Mouse (Mus musculus) forebrain, embryonic 12.5 days (tissue): Measurements from ENCODE around the gene Whrn. TPM values are rescaled to one million over a fixed set of nuclear protein-coding genes. Genes with fewer than 3 reads are reported as not detected.

Source experiments
- ATAC-seq: fragments of 200-750 bp; cut with Nextera tagmentation; 2 replicates; pipeline ENCODE4 v1.8.0; 2017; ENCODE audit warnings: moderate TSS enrichment; ENCODE audit not compliant: low FRiP score
- H3K27ac ChIP-seq: fragments of 300-500 bp; sonication (generic); 2 replicates; pipeline ENCODE4 v1.5.1; 2016; ENCODE audit warnings: mild to moderate bottlenecking
- H3K27me3 ChIP-seq: fragments of 300-500 bp; sonication (generic); 2 replicates; pipeline ENCODE4 v1.6.1; 2016; ENCODE audit warnings: mild to moderate bottlenecking
- H3K36me3 ChIP-seq: fragments of 300-500 bp; sonication (generic); replicated peaks from 2 replicates; pipeline ENCODE4 v1.6.1; 2016; ENCODE audit warnings: mild to moderate bottlenecking
- H3K4me1 ChIP-seq: fragments of 300-500 bp; sonication (generic); 2 replicates; pipeline ENCODE4 v1.6.1; 2016
- H3K4me2 ChIP-seq: fragments of 300-500 bp; sonication (generic); 2 replicates; pipeline ENCODE4 v1.6.1; 2016; ENCODE audit warnings: mild to moderate bottlenecking, moderate library complexity
- H3K4me3 ChIP-seq: fragments of 300-500 bp; sonication (generic); replicated peaks from 2 replicates; pipeline ENCODE4 v1.5.1; 2016; ENCODE audit warnings: mild to moderate bottlenecking
- H3K9ac ChIP-seq: fragments of 300-500 bp; sonication (generic); 2 replicates; pipeline ENCODE4 v1.6.1; 2016; ENCODE audit warnings: mild to moderate bottlenecking
- H3K9me3 ChIP-seq: fragments of 300-500 bp; sonication (generic); 2 replicates; pipeline ENCODE4 v1.6.1; 2016
- WGBS: fragments of 180-500 bp; shearing (Covaris S2); methylation state at CpG from one replicate; pipeline ENCODE4 v1.1.7; 2016; 5-methylcytosine and 5-hydroxymethylcytosine counted together
- polyA plus RNA-seq: library from polyadenylated mRNA; unstranded; fragments of >200 nt; fragmentation: Nextera tagmentation; extraction: Ambion mirVana; gene quantifications from 2 replicates; pipeline ENCODE4 v1.2.1, GENCODE M21; 2016

Whrn gene
- polyA plus RNA-seq, 1 experiment from 2014 or later, result 10.5 TPM

DNA sequence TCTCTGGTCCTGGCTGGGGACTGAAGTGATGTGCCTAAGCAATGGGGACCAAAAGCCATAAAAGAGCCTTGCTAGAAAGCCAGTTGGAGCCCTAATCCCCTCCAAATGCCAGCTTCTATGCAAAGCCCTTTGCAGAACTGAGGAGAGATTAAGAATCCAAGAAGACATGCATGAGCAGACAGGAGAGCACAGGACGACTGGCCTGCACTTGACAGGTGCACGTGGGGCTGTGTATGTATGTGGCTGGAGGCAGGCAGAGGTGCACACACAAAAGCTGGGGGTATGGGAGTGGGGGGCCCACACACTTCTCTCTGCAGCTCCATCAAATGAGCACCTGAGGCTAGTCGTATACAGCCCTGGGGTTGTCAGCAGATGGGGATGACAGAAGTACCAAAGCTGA lies 5.6 kb downstream of the Whrn start:
- H3K9ac ChIP-seq, result no peak overlapping the region
- H3K27ac ChIP-seq, result peak overlapping the region; percentile 42
- no peaks in the 10 kb centered on the region for H3K9me3 ChIP-seq
- no peak for ATAC-seq
- 15% methylated on average over 3 of the region's 3 CpGs for WGBS
- H3K4me1 ChIP-seq, result peaks cover 60% of the 10 kb centered on the region
- H3K36me3 ChIP-seq, result no peaks in the 10 kb centered on the region
- peaks cover 25% of the 10 kb centered on the region for H3K27me3 ChIP-seq
- no peak overlapping the region for H3K4me2 ChIP-seq
- H3K4me3 ChIP-seq, result no peak overlapping the region

DNA sequence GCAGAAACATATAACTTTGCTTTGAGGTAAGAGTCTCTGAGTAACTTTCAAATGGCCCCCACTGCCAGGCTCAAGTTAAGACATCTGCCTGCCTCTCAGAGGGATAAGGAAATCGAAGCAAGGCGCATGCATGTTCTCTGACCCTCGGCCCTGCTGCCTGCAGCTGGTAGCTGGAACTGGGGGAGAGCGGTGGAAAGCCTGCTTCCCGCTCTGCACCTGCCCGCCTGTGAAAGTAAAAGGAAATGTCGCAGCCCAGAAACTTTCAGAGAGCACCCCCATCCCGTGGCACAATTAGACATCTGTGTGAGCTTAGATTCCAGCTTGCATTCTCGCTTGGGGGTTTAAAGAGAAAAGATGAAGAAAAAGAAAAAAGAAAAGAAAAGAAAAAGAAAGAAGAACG lies 6.1 kb downstream of the Whrn start:
- no peak for ATAC-seq
- WGBS, result 41% methylated on average over 10 of the region's 10 CpGs
- Histone ChIP-seq H3K9me3 (no peaks in the 10 kb centered on the region), H3K9ac (no peak overlapping the region), H3K4me2 (no peak overlapping the region), H3K27me3 (peaks cover 20% of the 10 kb centered on the region), H3K27ac (peak overlapping the region; percentile 42; the same call in 1 of the 2 replicates), H3K36me3 (no peaks in the 10 kb centered on the region), H3K4me3 (no peak overlapping the region), H3K4me1 (peaks cover 56% of the 10 kb centered on the region)

DNA sequence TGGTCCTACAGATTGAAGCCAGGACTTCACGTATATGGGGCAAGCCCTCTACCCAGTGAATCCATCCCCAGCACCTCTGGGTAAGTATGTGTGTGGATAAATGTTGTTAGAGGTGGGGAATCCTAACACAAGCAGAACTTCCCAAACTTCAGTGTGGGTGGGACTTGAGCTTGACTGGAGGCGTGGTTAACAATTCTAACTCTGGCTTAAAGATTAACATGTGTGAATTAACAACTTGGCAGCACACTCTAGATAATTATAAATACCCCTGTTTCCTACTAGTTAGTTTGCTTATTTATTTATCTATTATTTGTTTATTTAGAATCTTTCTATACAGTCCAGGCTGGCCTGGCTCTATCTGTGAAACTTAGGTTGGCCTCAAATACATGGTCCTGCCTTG lies 7.9 kb downstream of the Whrn start:
- Histone ChIP-seq H3K4me2 (no peak overlapping the region), H3K36me3 (no peaks in the 10 kb centered on the region), H3K4me3 (no peak overlapping the region), H3K9ac (no peak overlapping the region), H3K9me3 (no peaks in the 10 kb centered on the region), H3K27me3 (peaks cover 8% of the 10 kb centered on the region; the same call in 1 of the 2 replicates), H3K4me1 (peaks cover 50% of the 10 kb centered on the region), H3K27ac (no peak overlapping the region)
- WGBS, result 90% methylated on average over 2 of the region's 2 CpGs
- ATAC-seq, result no peak

DNA sequence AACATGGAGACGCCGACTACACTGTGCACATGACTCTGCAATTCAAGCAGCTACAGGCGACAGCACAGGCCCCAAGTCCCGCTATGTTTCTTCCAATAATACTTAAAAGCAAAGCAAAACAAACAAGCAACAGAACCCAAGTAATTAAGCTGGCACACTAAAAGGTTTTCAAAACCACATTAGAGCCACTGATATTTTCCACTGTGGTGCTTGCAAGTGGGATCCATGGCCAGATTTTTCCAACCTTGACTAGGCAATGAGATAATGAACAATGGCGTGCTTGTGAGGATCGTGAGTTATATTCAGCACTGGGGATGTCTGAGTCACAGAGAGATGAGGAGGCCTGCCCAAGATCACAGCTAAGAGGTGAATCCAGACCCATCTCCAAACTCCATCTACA lies 8.5 kb downstream of the Whrn start:
- no peak overlapping the region for H3K9ac ChIP-seq
- 0 out of 2 replicates have a peak, but pooled peaks cover 1% of the 10 kb centered on the region for H3K27me3 ChIP-seq
- H3K4me3 ChIP-seq, result no peak overlapping the region
- H3K27ac ChIP-seq, result no peak overlapping the region
- no peak overlapping the region for H3K4me2 ChIP-seq
- H3K9me3 ChIP-seq, result no peaks in the 10 kb centered on the region
- peaks cover 43% of the 10 kb centered on the region for H3K4me1 ChIP-seq
- no peak for ATAC-seq
- WGBS, result 76% methylated on average over 6 of the region's 6 CpGs
- H3K36me3 ChIP-seq, result no peaks in the 10 kb centered on the region

DNA sequence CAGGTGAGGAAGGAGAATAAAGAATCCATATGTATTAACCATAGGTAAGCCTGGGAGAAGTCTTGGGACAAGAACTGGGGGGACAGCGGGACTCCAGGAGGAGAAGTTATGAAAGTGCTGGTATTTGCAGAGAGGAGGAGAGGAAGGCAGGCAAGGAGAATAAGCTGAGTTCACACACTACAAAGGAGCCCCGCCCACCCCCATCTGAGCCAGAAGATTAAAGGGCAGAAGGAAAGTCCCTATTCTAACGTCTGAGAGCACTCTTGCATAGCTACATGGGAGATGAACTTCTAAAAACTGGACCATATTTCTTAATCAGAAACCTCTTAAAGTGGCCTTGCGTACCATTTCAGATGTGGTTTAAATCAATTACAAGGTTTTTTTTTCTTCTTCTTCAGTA lies 9.3 kb downstream of the Whrn start:
- WGBS, result 39% methylated on average over 4 of the region's 4 CpGs
- Histone ChIP-seq H3K4me1 (peaks cover 44% of the 10 kb centered on the region), H3K4me3 (no peak overlapping the region), H3K36me3 (no peaks in the 10 kb centered on the region), H3K9ac (no peak overlapping the region), H3K4me2 (no peak overlapping the region), H3K27ac (no peak overlapping the region), H3K27me3 (no peaks in the 10 kb centered on the region), H3K9me3 (no peaks in the 10 kb centered on the region)
- ATAC-seq, result no peak

DNA sequence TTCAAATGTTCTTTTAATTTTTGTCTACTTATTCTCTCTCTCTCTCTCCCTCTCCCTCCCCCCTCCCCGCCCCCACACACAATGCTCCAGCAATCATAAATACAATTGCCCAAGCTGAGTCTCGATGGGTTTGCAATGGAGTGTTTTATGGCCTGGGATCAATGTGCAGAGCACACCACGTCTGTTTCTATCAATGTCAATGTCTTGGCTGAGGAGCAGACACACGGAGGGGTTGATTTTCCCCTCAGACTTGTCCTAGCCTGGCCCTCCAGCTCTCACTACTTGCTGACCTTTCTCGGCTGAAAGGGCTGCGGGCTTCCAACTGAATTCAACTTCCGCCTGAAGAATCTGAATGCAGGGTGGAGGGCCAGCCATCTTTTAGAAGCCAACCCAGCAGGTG lies 12.1 kb downstream of the Whrn start:
- ATAC-seq, result no peak
- Histone ChIP-seq H3K27me3 (no peaks in the 10 kb centered on the region), H3K4me3 (no peak overlapping the region), H3K9me3 (no peaks in the 10 kb centered on the region), H3K36me3 (no peaks in the 10 kb centered on the region), H3K4me2 (no peak overlapping the region), H3K9ac (no peak overlapping the region), H3K4me1 (peaks cover 40% of the 10 kb centered on the region), H3K27ac (no peak overlapping the region)
- 52% methylated on average over 7 of the region's 7 CpGs for WGBS

DNA sequence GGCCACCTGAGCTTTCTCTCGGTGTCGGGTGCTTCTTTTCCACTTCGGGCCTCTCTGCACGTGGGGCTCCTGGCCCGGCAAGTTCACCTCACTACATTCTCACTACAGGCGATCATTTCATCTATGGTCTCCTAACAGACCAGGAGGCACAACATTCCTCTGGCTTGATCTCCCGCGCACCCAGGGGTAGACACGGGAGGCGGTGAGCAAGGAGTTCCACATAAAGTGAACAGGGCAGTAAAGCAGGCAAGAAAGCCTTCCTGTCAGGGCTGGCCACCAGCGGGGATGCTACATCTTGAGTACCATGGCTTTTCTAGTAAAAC lies 15.0 kb downstream of the Whrn start:
- no peaks in the 10 kb centered on the region for H3K27me3 ChIP-seq
- 50% methylated on average over 11 of the region's 11 CpGs for WGBS
- no peak overlapping the region for H3K4me3 ChIP-seq
- no peaks in the 10 kb centered on the region for H3K36me3 ChIP-seq
- H3K27ac ChIP-seq, result peak overlapping the region; percentile 57; the same call in 1 of the 2 replicates
- no peak overlapping the region for H3K9ac ChIP-seq
- H3K4me1 ChIP-seq, result peaks cover 31% of the 10 kb centered on the region
- no peak for ATAC-seq
- H3K9me3 ChIP-seq, result no peaks in the 10 kb centered on the region
- no peak overlapping the region for H3K4me2 ChIP-seq

DNA sequence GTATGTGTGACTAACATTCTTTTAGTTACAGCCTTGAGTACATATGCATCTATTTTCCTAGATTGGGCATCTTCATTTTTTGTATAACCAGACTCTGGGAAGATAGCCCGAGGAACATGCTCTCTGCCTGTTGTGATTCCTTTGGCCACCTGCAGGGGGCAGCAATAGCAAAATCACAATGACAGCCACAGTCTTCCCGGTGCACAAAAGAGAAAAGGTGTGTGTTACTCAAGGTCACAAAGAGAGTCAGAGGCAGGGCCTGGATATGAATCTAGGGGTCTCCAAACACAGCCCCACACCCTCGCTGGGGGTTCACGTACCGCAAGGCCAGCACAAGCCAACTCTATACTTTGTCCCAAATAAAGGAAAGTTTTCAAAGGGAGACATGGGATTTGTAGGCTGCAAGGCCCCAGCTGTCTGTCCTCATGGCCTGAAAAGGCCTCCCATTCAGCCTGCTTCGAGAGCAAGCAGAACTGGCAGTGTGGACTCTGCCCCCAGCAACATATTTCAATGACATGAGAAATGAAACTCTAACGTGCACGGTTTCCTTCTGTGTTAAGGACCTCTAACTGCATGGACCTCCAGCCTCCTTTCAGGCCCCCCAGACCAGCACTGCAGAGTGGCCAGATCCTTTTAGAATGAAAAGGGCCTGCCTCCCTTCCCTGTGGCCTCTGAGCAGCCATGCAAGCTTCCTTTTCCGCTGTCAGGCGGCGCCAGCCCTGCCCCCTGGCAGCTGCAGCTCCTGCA lies 15.5 kb downstream of the Whrn start:
- Histone ChIP-seq H3K4me1 (peaks cover 35% of the 10 kb centered on the region), H3K27ac (peak overlapping the region; percentile 57), H3K9ac (no peak overlapping the region), H3K4me3 (no peak overlapping the region), H3K36me3 (no peaks in the 10 kb centered on the region), H3K4me2 (no peak overlapping the region), H3K27me3 (no peaks in the 10 kb centered on the region), H3K9me3 (no peaks in the 10 kb centered on the region)
- 29% methylated on average over 11 of the region's 11 CpGs for WGBS
- ATAC-seq, result peak; percentile 68

DNA sequence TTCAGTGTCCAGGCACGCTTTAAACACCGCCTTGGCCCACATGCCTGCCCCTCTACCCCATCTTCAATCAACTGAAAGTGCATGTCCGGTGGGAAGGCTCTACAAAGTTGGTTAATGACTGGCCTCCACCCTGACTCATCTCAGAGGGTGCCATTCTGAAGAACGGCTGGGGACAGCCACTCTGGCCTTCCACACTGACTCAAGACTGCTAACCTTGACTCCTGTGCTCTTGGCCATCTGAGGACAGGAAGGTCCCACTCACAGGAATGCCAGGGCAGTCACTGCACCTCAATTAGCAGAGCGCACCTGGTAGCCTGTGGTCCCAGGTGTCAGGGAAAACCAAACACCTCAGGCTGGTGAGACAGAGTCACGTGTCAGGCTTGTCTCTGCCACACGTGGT lies 17.8 kb downstream of the Whrn start:
- H3K4me3 ChIP-seq, result no peak overlapping the region
- no peaks in the 10 kb centered on the region for H3K27me3 ChIP-seq
- no peaks in the 10 kb centered on the region for H3K36me3 ChIP-seq
- peaks cover 44% of the 10 kb centered on the region for H3K4me1 ChIP-seq
- WGBS, result 94% methylated on average over 7 of the region's 7 CpGs
- no peaks in the 10 kb centered on the region for H3K9me3 ChIP-seq
- no peak overlapping the region for H3K9ac ChIP-seq
- H3K27ac ChIP-seq, result no peak overlapping the region
- ATAC-seq, result no peak
- H3K4me2 ChIP-seq, result no peak overlapping the region

DNA sequence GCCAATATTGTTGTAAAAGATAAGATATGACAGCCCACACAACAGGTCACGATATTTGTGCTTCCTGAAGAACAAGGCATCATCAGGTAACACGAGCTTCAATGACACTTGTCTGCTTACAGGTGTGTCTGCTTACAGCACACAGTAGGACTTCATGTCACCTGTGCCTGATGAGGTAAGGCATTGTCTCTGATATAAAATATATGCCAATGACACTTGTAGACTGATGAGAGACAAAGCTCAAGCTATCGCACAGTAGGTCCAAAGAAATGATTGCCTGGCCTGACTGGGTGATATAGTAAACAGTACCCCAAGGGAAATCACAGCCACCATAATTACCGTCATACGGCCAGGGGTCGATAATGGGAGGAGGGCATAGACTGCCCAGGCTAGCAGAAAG lies 18.9 kb downstream of the Whrn start:
- H3K36me3 ChIP-seq, result 0 out of 2 replicates have a peak, but pooled peaks cover 5% of the 10 kb centered on the region
- H3K9me3 ChIP-seq, result no peaks in the 10 kb centered on the region
- H3K4me2 ChIP-seq, result no peak overlapping the region
- no peak for ATAC-seq
- 92% methylated on average over 6 of the region's 6 CpGs for WGBS
- no peak overlapping the region for H3K27ac ChIP-seq
- no peaks in the 10 kb centered on the region for H3K27me3 ChIP-seq
- H3K4me1 ChIP-seq, result peaks cover 43% of the 10 kb centered on the region
- H3K9ac ChIP-seq, result no peak overlapping the region
- H3K4me3 ChIP-seq, result no peak overlapping the region

DNA sequence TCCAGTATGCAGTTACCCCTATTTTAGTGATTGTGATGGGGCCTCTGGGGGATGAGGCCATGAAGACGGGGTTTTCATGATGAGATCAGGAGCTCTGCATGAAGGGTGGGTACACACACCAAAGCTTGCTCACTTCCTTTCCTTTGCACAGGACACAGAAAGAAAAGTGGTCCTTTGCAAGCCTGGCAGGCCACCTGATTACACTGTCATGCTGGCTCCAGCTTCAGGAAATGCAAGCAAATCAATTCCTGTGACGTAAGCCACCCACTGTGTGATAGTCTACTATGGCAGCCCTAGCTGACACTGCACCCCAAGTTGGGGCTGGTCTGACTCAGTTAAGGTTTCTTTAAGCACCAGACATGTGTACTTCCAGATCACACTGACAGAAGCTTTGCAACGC lies 20.6 kb downstream of the Whrn start:
- Histone ChIP-seq H3K27ac (0 out of 2 replicates have a peak overlapping the region, but pooled peaks have one; percentile 13), H3K4me2 (no peak overlapping the region), H3K27me3 (no peaks in the 10 kb centered on the region), H3K4me3 (no peak overlapping the region), H3K4me1 (peaks cover 32% of the 10 kb centered on the region), H3K36me3 (0 out of 2 replicates have a peak, but pooled peaks cover 5% of the 10 kb centered on the region), H3K9ac (no peak overlapping the region), H3K9me3 (no peaks in the 10 kb centered on the region)
- 78% methylated on average over 3 of the region's 3 CpGs for WGBS
- no peak for ATAC-seq

DNA sequence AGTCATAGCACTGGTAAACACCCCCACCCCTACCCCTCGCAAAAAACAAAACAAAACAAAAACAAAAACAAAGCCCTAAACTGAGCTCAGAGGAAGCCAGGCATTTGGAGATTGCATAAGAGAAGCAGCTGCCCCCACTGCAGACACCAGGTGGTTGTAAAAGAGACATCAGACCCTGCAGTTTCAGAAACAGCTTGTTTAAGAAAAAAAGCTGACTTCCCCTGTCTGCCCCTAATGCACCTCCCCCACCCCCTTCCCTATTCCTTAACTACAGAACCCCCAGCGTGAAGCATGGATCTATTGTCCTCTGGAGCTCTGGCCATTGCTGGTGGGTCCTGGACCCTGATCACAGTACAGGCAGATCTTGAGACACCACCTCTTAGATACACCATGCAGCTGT lies 21.4 kb downstream of the Whrn start:
- H3K36me3 ChIP-seq, result 0 out of 2 replicates have a peak, but pooled peaks cover 8% of the 10 kb centered on the region
- 9% methylated on average over 2 of the region's 2 CpGs for WGBS
- ATAC-seq, result 0 out of 2 replicates have a peak, but pooled peaks have one; percentile 49
- no peaks in the 10 kb centered on the region for H3K9me3 ChIP-seq
- H3K27ac ChIP-seq, result 0 out of 2 replicates have a peak overlapping the region, but pooled peaks have one; percentile 13
- H3K27me3 ChIP-seq, result no peaks in the 10 kb centered on the region
- H3K9ac ChIP-seq, result no peak overlapping the region
- peaks cover 30% of the 10 kb centered on the region for H3K4me1 ChIP-seq
- H3K4me3 ChIP-seq, result no peak overlapping the region
- no peak overlapping the region for H3K4me2 ChIP-seq

DNA sequence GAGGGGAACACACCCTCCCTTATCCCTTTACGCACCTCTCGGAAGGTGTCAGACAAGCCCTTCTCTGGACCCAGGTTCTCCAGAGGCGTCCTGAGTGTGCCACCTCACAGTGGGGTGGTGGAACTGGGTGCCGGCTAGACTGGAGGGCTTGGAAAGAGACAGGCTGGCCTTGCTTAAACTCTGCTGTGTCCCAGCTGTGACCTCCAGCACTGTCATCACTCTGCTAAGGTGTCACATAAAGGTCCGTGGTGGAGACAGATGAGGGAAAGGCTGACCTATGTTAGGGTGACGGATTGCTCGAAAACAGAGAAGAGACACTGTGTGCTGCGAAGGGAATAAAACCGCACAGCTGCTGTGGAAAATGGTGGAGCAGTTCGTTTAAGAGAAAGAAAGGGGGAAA lies 28.5 kb downstream of the Whrn start:
- ATAC-seq, result no peak

More for the DNA sequence above, 28.5 kb downstream of the Whrn start:
- H3K4me1 ChIP-seq, result no peaks in the 10 kb centered on the region
- H3K27me3 ChIP-seq, result peaks cover 20% of the 10 kb centered on the region
- 86% methylated on average over 7 of the region's 10 CpGs for WGBS
- no peak overlapping the region for H3K4me2 ChIP-seq
- no peaks in the 10 kb centered on the region for H3K9me3 ChIP-seq
- H3K27ac ChIP-seq, result no peak overlapping the region
- H3K36me3 ChIP-seq, result 0 out of 2 replicates have a peak, but pooled peaks cover 11% of the 10 kb centered on the region
- H3K4me3 ChIP-seq, result no peak overlapping the region
- H3K9ac ChIP-seq, result no peak overlapping the region
